Mouse (Mus musculus) ES-Bruce4 (cell line): ENCODE data around the gene Kcnk7. TPM values are rescaled to one million over a fixed set of nuclear protein-coding genes. Genes with fewer than 3 reads are reported as not detected.

Experiments used
- H3K27ac ChIP-seq: 2 replicates; pipeline ENCODE4 v1.5.1; 2012; ENCODE audit warnings: low read length, inconsistent platforms; ENCODE audit not compliant: insufficient read depth
- H3K27me3 ChIP-seq: 2 replicates; pipeline ENCODE4 v1.6.1; 2012; ENCODE audit warnings: mild to moderate bottlenecking, low read length, inconsistent platforms; ENCODE audit not compliant: control insufficient read depth, poor library complexity, insufficient read depth, severe bottlenecking
- H3K36me3 ChIP-seq: 2 replicates; pipeline ENCODE4 v1.6.1; 2012; ENCODE audit warnings: inconsistent platforms, mild to moderate bottlenecking, low read length, moderate library complexity; ENCODE audit not compliant: control insufficient read depth, poor library complexity, insufficient read depth, severe bottlenecking
- H3K4me1 ChIP-seq: one replicate; pipeline ENCODE4 v1.8.1; 2011; ENCODE audit warnings: low read length; ENCODE audit not compliant: control insufficient read depth, insufficient read depth
- H3K4me3 ChIP-seq: 2 replicates; pipeline ENCODE4 v1.5.1; 2011; ENCODE audit warnings: low read depth, mild to moderate bottlenecking, low read length
- H3K9ac ChIP-seq: 2 replicates; pipeline ENCODE4 v1.6.1; 2012; ENCODE audit warnings: low read depth, mild to moderate bottlenecking, inconsistent platforms; ENCODE audit not compliant: poor library complexity, severe bottlenecking
- H3K9me3 ChIP-seq: replicated peaks from 2 replicates; pipeline ENCODE4 v1.6.1; 2012; ENCODE audit warnings: mild to moderate bottlenecking, low read length, inconsistent platforms; ENCODE audit not compliant: control insufficient read depth, poor library complexity, insufficient read depth, severe bottlenecking
- CTCF ChIP-seq: IDR thresholded peaks from one replicate; pipeline ENCODE4 v1.8.1; 2011; ENCODE audit warnings: low read depth, low read length
- EP300 ChIP-seq: IDR thresholded peaks from 2 replicates; pipeline ENCODE4 v1.6.1; 2011; ENCODE audit warnings: low read depth, low read length; ENCODE audit not compliant: insufficient read depth
- POLR2A ChIP-seq: IDR thresholded peaks from one replicate; pipeline ENCODE4 v1.8.1; 2011; ENCODE audit warnings: low read length; ENCODE audit not compliant: insufficient read depth
- polyA plus RNA-seq: library from polyadenylated mRNA; stranded (reverse); fragments of >200 nt; gene quantifications from 2 replicates; pipeline ENCODE4 v1.2.4, GENCODE M21; 2011; ENCODE audit warnings: low read depth; ENCODE audit not compliant: missing spikeins, insufficient read depth, insufficient read length

Kcnk7 gene
- polyA plus RNA-seq, 1 experiment = not detected

- peaks cover 2% of the 10 kb centered on the region for H3K4me1 ChIP-seq
- no peaks in the 10 kb centered on the region for H3K36me3 ChIP-seq
- H3K4me3 ChIP-seq = no peak overlapping the region
Observed at GRCm38 (mm10) chr19:5664669-5665257, 39.4 kb upstream of the Kcnk7 start.

GRCm38 (mm10) chr19:5665465-5665864 is 38.7 kb upstream of the Kcnk7 start:
- TF ChIP-seq CTCF = no peak
- TF ChIP-seq POLR2A = no peak
- TF ChIP-seq EP300 = no peak
- H3K4me3 ChIP-seq = no peak overlapping the region
- no peaks in the 10 kb centered on the region for H3K9me3 ChIP-seq
- H3K36me3 ChIP-seq = no peaks in the 10 kb centered on the region
- H3K27ac ChIP-seq = no peak overlapping the region
- H3K27me3 ChIP-seq = no peaks in the 10 kb centered on the region
- H3K9ac ChIP-seq = no peak overlapping the region
- H3K4me1 ChIP-seq = peaks cover 2% of the 10 kb centered on the region

More at GRCm38 (mm10) chr19:5664669-5665257, 39.4 kb upstream of the Kcnk7 start:
- Histone ChIP-seq H3K9ac (no peak overlapping the region), H3K27ac (no peak overlapping the region), H3K27me3 (no peaks in the 10 kb centered on the region), H3K9me3 (no peaks in the 10 kb centered on the region)
- TF ChIP-seq POLR2A = no peak
- no peak for TF ChIP-seq EP300
- no peak for TF ChIP-seq CTCF

GRCm38 (mm10) chr19:5666386-5666785 is 37.8 kb upstream of the Kcnk7 start:
- TF ChIP-seq EP300 = no peak
- no peak for TF ChIP-seq CTCF
- no peak for TF ChIP-seq POLR2A
- Histone ChIP-seq H3K4me1 (no peaks in the 10 kb centered on the region), H3K9me3 (no peaks in the 10 kb centered on the region), H3K27ac (no peak overlapping the region), H3K9ac (no peak overlapping the region), H3K36me3 (no peaks in the 10 kb centered on the region), H3K4me3 (no peak overlapping the region), H3K27me3 (no peaks in the 10 kb centered on the region)

GRCm38 (mm10) chr19:5668372-5668771 is 35.8 kb upstream of the Kcnk7 start:
- Histone ChIP-seq H3K4me3 (no peak overlapping the region), H3K36me3 (no peaks in the 10 kb centered on the region), H3K27ac (no peak overlapping the region), H3K4me1 (no peaks in the 10 kb centered on the region), H3K9me3 (no peaks in the 10 kb centered on the region), H3K27me3 (no peaks in the 10 kb centered on the region), H3K9ac (no peak overlapping the region)
- TF ChIP-seq POLR2A = no peak
- no peak for TF ChIP-seq EP300
- TF ChIP-seq CTCF = no peak

GRCm38 (mm10) chr19:5680432-5680831 is 23.7 kb upstream of the Kcnk7 start:
- no peak overlapping the region for H3K27ac ChIP-seq
- no peaks in the 10 kb centered on the region for H3K27me3 ChIP-seq
- H3K9ac ChIP-seq = no peak overlapping the region
- peaks cover 18% of the 10 kb centered on the region for H3K36me3 ChIP-seq
- TF ChIP-seq EP300 (no peak), POLR2A (no peak), CTCF (no peak)
- no peaks in the 10 kb centered on the region for H3K9me3 ChIP-seq
- no peak overlapping the region for H3K4me3 ChIP-seq
- no peaks in the 10 kb centered on the region for H3K4me1 ChIP-seq

- no peak overlapping the region for H3K9ac ChIP-seq
- H3K36me3 ChIP-seq = peaks cover 5% of the 10 kb centered on the region; the same call in 1 of the 2 replicates
- H3K27ac ChIP-seq = no peak overlapping the region
- H3K9me3 ChIP-seq = no peaks in the 10 kb centered on the region
- TF ChIP-seq POLR2A (no peak), CTCF (no peak), EP300 (no peak)
- H3K27me3 ChIP-seq = no peaks in the 10 kb centered on the region
- no peak overlapping the region for H3K4me3 ChIP-seq
- H3K4me1 ChIP-seq = no peaks in the 10 kb centered on the region
Observed at GRCm38 (mm10) chr19:5684236-5684635, 19.9 kb upstream of the Kcnk7 start.
